Mouse (Mus musculus): Measurements from ENCODE around the gene Trf. TPM values are rescaled to one million over a fixed set of nuclear protein-coding genes. Genes with fewer than 3 reads are reported as not detected.

Trf gene
- total RNA-seq, 2 experiments from 2014 or later = 175 to 264 TPM

GRCm38 (mm10) chr9:103226806-103227205 is 3.4 kb downstream of the Trf start:
- peak in 1 of 2 experiments; percentile 38 for DNase-seq (ENCODE audit: low spot score in 2 of 2)

GRCm38 (mm10) chr9:103225464-103225863 is 4.8 kb downstream of the Trf start:
- no peak for DNase-seq (ENCODE audit: low spot score in 2 of 2)

GRCm38 (mm10) chr9:103224721-103225120 is 5.5 kb downstream of the Trf start:
- no peak for DNase-seq (ENCODE audit: low spot score in 2 of 2)

- no peak for DNase-seq (ENCODE audit: low spot score in 2 of 2)
Measured at GRCm38 (mm10) chr9:103214281-103214680, 16.0 kb downstream of the Trf start.

- no peak for DNase-seq (ENCODE audit: low spot score in 2 of 2)
Measured at GRCm38 (mm10) chr9:103213631-103214030, 16.6 kb downstream of the Trf start.

- DNase-seq (ENCODE audit: low spot score in 2 of 2) = no peak
Measured at GRCm38 (mm10) chr9:103212654-103213420, 17.4 kb downstream of the Trf start.

- DNase-seq (ENCODE audit: low spot score in 2 of 2) = no peak
Measured at GRCm38 (mm10) chr9:103208802-103209423, 21.3 kb downstream of the Trf start.

- peak; percentile 47 to 54 for DNase-seq (ENCODE audit: low spot score in 2 of 2)
Measured at GRCm38 (mm10) chr9:103207846-103208245, 22.4 kb downstream of the Trf start.

GRCm38 (mm10) chr9:103205786-103206185 is 24.5 kb downstream of the Trf start:
- no peak for DNase-seq (ENCODE audit: low spot score in 2 of 2)

GRCm38 (mm10) chr9:103201561-103202260 is 28.5 kb downstream of the Trf start, which contains the start of gene Srprb:
Gene Srprb (minus strand): TSS chr9:103202137.
- DNase-seq (ENCODE audit: low spot score in 2 of 2) = peak; percentile 88 to 90

- no peak for DNase-seq (ENCODE audit: low spot score in 2 of 2)
Measured at GRCm38 (mm10) chr9:103188416-103188815, 41.8 kb downstream of the Trf start.

GRCm38 (mm10) chr9:103186747-103187146 is 43.5 kb downstream of the Trf start:
- DNase-seq (ENCODE audit: low spot score in 2 of 2) = no peak

GRCm38 (mm10) chr9:103185946-103186345 is 44.3 kb downstream of the Trf start:
- DNase-seq (ENCODE audit: low spot score in 2 of 2) = no peak

- no peak for DNase-seq (ENCODE audit: low spot score in 2 of 2)
Measured at GRCm38 (mm10) chr9:103184855-103185254, 45.4 kb downstream of the Trf start.

- DNase-seq (ENCODE audit: low spot score in 2 of 2) = no peak
Measured at GRCm38 (mm10) chr9:103181886-103182285, 48.4 kb downstream of the Trf start.

GRCm38 (mm10) chr9:103180807-103181565 is 49.3 kb downstream of the Trf start:
- peak; percentile 54 to 64 for DNase-seq (ENCODE audit: low spot score in 2 of 2)

GRCm38 (mm10) chr9:103180303-103180702 is 49.9 kb downstream of the Trf start:
- peak in 1 of 2 experiments; percentile 34 for DNase-seq (ENCODE audit: low spot score in 2 of 2)

GRCm38 (mm10) chr9:103175692-103176091 is 54.6 kb downstream of the Trf start:
- DNase-seq (ENCODE audit: low spot score in 2 of 2) = no peak

GRCm38 (mm10) chr9:103174771-103175519 is 55.3 kb downstream of the Trf start:
- DNase-seq (ENCODE audit: low spot score in 2 of 2) = no peak

GRCm38 (mm10) chr9:103168771-103169170 is 61.5 kb downstream of the Trf start:
- DNase-seq (ENCODE audit: low spot score in 2 of 2) = no peak

Data from adrenal gland, adult 18-20 months (tissue).